Mouse (Mus musculus) kidney, postnatal 4 days (tissue): ENCODE measurements at regions not wholly inside any gene's neighbourhood (a gene's known extent, or its start where the extent isn't known, plus 50 kb on each side); places are given as distances from the start of the nearest gene placed in this dataset.
"Not testable (repeated sequence)": the region's sequence is repeated elsewhere in the genome, so short reads cannot be mapped to it uniquely, and the experiment has no call there.

Source experiments
- DNase-seq, 2 experiments: peaks; one replicate each; pipeline ENCODE4 v3.0.0; 2021; ENCODE audit warnings: mixed read lengths in 2 of 2

GRCm38 (mm10) chr15:8831720-8832620, 121.4 kb upstream of the Slc1a3 start:
- no peak for DNase-seq

GRCm38 (mm10) chr15:8824861-8825260, 114.3 kb upstream of the Slc1a3 start:
- no peak for DNase-seq

GRCm38 (mm10) chr15:8822795-8823194, 112.2 kb upstream of the Slc1a3 start:
- DNase-seq: not testable (repeated sequence)

GRCm38 (mm10) chr15:8817542-8817941, 107.0 kb upstream of the Slc1a3 start:
- DNase-seq: no peak

GRCm38 (mm10) chr15:8816501-8817368, 106.2 kb upstream of the Slc1a3 start:
- peak in 1 of 2 experiments; percentile 8 for DNase-seq

GRCm38 (mm10) chr15:8815958-8816357, 105.4 kb upstream of the Slc1a3 start:
- no peak for DNase-seq

- no peak for DNase-seq
These were observed 104.7 kb upstream of the Slc1a3 start for GRCm38 (mm10) chr15:8815277-8815676.

GRCm38 (mm10) chr15:8806354-8806753, 95.8 kb upstream of the Slc1a3 start:
- peak in 1 of 2 experiments; percentile 13 for DNase-seq

- not testable (repeated sequence) for DNase-seq
These were observed 95.0 kb upstream of the Slc1a3 start for GRCm38 (mm10) chr15:8805565-8805964.

GRCm38 (mm10) chr15:8802058-8802457, 91.5 kb upstream of the Slc1a3 start:
- no peak for DNase-seq

- peak; percentile 25 to 28 for DNase-seq
These were observed 86.5 kb upstream of the Slc1a3 start for GRCm38 (mm10) chr15:8797015-8797414.

- DNase-seq: no peak
These were observed 81.5 kb upstream of the Slc1a3 start for GRCm38 (mm10) chr15:8792106-8792505.

- no peak for DNase-seq
These were observed 79.4 kb upstream of the Slc1a3 start for GRCm38 (mm10) chr15:8789924-8790323.

GRCm38 (mm10) chr15:8789000-8789399, 78.4 kb upstream of the Slc1a3 start:
- DNase-seq: no peak

- DNase-seq: no peak
These were observed 75.0 kb upstream of the Slc1a3 start for GRCm38 (mm10) chr15:8785537-8785936.

- DNase-seq: no peak
These were observed 73.0 kb upstream of the Slc1a3 start for GRCm38 (mm10) chr15:8783567-8783966.

- DNase-seq: no peak
These were observed 72.5 kb upstream of the Slc1a3 start for GRCm38 (mm10) chr15:8783036-8783435.

GRCm38 (mm10) chr15:8782131-8782507, 71.6 kb upstream of the Slc1a3 start:
- no peak for DNase-seq

- no peak for DNase-seq
These were observed 70.9 kb upstream of the Slc1a3 start for GRCm38 (mm10) chr15:8781159-8782130.

- peak in 1 of 2 experiments; percentile 15 for DNase-seq
These were observed 69.9 kb upstream of the Slc1a3 start for GRCm38 (mm10) chr15:8780371-8780866.

- DNase-seq: no peak
These were observed 57.3 kb upstream of the Slc1a3 start for GRCm38 (mm10) chr15:8767624-8768571.
